Mouse (Mus musculus): ENCODE measurements around the gene Apold1. TPM values are rescaled to one million over a fixed set of nuclear protein-coding genes. Genes with fewer than 3 reads are reported as not detected.

Gene Apold1
- polyA plus RNA-seq, 1 experiment from 2014 or later, result 3.1 TPM

DNA sequence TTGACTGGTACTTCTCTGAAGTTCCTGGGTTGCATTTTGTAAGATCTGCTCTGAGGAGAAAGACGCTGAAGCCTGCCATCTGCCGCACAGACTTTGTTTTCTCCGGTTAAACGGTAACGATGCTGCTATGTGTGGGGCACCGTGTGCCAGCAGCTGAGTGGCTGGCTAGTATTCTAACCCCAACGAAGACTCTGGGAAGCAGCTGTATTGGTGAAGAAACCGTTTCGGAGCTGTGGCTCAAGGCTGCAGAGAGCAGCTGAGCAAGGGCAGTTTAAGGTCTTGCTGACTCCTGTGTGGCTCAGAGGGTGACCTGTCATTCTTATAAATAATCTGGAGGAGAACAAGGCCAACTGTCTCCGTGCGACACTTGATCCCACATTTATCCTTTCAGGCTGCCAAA, 27.5 kb upstream of the Apold1 start:
- Histone ChIP-seq H3K4me3 (no peak overlapping the region), H3K4me1 (no peaks in the 10 kb centered on the region), H3K36me3 (replicated peaks) (peaks cover 49% of the 10 kb centered on the region), H3K9me3 (no peaks in the 10 kb centered on the region), H3K27ac (no peak overlapping the region), H3K27me3 (ENCODE audit: poor library complexity, severe bottlenecking) (no peaks in the 10 kb centered on the region)
- no peak for DNase-seq (ENCODE audit: extremely low spot score, low spot score)
- WGBS, result 84% methylated on average over 11 of the region's 11 CpGs

DNA sequence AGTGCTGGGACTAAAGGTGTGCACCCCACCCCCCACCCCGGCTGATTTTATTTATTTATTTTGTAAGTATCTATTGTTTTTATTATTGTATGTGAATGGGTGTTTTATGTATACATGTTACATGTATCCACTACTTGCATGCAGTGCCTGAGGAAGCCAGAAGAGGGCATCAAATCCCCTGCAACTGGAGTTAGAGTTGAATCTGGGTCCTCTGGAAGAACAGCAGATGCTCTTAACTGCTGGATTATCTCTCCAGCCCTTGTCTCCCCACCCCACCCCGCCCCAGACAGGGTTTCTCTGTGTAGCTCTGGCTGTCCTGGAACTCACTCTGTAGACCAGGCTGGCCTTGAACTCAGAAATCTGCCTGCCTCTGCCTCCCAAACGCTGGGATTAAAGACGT, 25.1 kb upstream of the Apold1 start:
- H3K4me1 ChIP-seq, result peaks cover 21% of the 10 kb centered on the region
- no peak overlapping the region for H3K27ac ChIP-seq
- no peaks in the 10 kb centered on the region for H3K27me3 ChIP-seq (ENCODE audit: poor library complexity, severe bottlenecking)
- no peaks in the 10 kb centered on the region for H3K9me3 ChIP-seq
- H3K36me3 ChIP-seq (replicated peaks), result peaks cover 36% of the 10 kb centered on the region
- no peak overlapping the region for H3K4me3 ChIP-seq
- no peak for DNase-seq (ENCODE audit: extremely low spot score, low spot score)
- WGBS, result 91% methylated on average over 4 of the region's 4 CpGs

DNA sequence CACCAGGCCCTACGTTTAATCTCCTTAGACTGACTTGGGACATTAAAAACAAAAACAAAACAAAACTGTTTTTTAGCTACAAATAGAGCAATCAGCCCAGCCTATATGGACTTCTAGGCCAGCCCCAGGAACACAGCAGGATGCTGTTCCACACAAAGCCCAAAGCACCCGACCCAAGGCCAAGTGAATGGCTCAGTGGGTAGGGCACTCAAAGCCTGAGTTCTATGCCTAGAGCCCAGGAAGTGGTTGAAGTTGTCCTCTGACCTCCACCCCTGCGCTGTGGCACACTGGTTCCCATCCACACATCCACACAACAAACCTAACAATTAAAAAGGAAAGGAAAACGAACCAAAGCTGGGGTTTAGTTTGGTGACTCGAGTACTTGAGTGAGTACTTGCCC, 20.2 kb upstream of the Apold1 start:
- H3K4me1 ChIP-seq, result peaks cover 50% of the 10 kb centered on the region
- WGBS, result 40% methylated on average over 5 of the region's 5 CpGs
- no peaks in the 10 kb centered on the region for H3K9me3 ChIP-seq
- peaks cover 8% of the 10 kb centered on the region for H3K36me3 ChIP-seq (replicated peaks)
- H3K27ac ChIP-seq, result peak overlapping the region; percentile 80
- no peak for DNase-seq (ENCODE audit: extremely low spot score, low spot score)
- H3K4me3 ChIP-seq, result no peak overlapping the region
- no peaks in the 10 kb centered on the region for H3K27me3 ChIP-seq (ENCODE audit: poor library complexity, severe bottlenecking)

DNA sequence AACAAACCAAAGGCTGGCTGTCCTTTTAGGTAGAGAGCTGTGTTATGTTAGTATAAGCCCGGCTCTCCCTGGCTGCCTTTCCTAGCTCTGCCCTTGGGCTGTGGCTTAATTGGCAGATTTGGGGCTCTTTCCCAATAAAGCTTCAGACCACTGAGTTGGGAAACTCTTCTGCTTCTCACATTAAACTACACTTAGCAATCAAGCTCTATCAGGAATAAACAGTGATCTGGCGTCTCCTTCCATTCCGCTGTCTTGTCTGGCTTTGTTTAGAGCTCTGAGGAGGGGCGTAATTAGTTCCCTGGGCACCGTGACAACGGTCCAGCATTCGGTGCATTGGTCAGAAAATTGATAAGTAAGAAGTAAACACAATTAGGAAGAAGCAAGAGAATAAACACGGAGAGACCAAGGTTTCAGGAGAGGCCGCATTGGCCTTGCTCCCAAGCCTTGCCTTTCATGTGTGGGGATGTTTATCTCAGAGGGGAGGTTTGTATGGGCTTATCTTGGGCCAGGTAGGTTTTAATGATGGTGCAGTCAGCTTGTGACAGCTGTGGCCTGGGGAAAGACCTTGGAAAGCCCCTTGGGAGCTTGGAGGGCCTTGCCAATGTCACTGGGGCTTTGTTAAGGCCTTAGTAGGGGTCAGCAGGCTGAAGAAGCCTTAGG, 19.5 kb upstream of the Apold1 start:
- no peaks in the 10 kb centered on the region for H3K9me3 ChIP-seq
- WGBS, result 54% methylated on average over 9 of the region's 9 CpGs
- H3K4me3 ChIP-seq, result no peak overlapping the region
- peaks cover 50% of the 10 kb centered on the region for H3K4me1 ChIP-seq
- peak overlapping the region; percentile 80 for H3K27ac ChIP-seq
- H3K36me3 ChIP-seq (replicated peaks), result 0 out of 2 replicates have a peak, but pooled peaks cover 3% of the 10 kb centered on the region
- no peaks in the 10 kb centered on the region for H3K27me3 ChIP-seq (ENCODE audit: poor library complexity, severe bottlenecking)
- no peak for DNase-seq (ENCODE audit: extremely low spot score, low spot score)

DNA sequence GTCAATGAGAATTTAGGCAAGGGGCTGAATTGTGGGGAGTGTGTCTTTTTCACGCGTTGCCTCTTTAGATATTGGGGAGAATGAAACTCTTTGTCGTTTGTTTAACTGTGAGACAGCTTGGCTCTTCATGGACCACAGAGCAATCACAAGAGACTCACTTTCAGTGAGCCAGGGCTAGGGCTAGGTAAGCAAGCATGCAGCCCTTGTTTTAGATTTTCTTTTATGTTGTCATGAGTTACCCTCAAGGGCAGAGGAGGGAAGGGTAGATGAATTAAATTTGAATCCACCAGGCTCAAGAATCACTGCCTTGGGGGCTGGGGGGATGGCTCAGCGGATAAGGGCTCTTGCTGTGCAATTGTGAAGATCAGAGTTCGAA, 19.0 kb upstream of the Apold1 start:
- H3K36me3 ChIP-seq (replicated peaks), result 0 out of 2 replicates have a peak, but pooled peaks cover 3% of the 10 kb centered on the region
- no peak overlapping the region for H3K4me3 ChIP-seq
- WGBS, result 35% methylated on average over 5 of the region's 5 CpGs
- no peaks in the 10 kb centered on the region for H3K27me3 ChIP-seq (ENCODE audit: poor library complexity, severe bottlenecking)
- no peak for DNase-seq (ENCODE audit: extremely low spot score, low spot score)
- no peaks in the 10 kb centered on the region for H3K9me3 ChIP-seq
- peak overlapping the region; percentile 80 for H3K27ac ChIP-seq
- peaks cover 50% of the 10 kb centered on the region for H3K4me1 ChIP-seq

DNA sequence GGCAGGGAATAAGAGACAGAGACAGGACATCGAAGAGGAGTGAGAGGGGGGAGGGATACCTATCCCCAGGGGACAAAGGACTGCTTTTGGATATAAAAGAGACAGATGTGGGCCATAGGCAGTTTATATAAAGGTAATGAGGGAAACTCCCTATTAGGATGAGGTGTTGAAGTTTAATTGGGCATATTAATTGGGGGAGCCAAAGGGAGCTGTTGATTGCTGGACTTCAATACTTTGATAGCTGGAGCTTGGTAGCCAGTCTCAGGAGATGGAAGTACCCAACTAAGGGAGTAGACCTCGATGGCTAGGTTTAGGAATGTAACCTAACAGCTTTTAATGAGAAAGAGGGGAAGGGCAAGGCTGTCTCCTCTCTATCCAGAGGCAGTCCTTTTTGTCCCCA, 17.6 kb upstream of the Apold1 start:
- Histone ChIP-seq H3K9me3 (no peaks in the 10 kb centered on the region), H3K27me3 (ENCODE audit: poor library complexity, severe bottlenecking) (no peaks in the 10 kb centered on the region), H3K36me3 (replicated peaks) (no peaks in the 10 kb centered on the region), H3K4me3 (no peak overlapping the region), H3K4me1 (peaks cover 50% of the 10 kb centered on the region), H3K27ac (peak overlapping the region; percentile 80; the same call in 1 of the 2 replicates)
- WGBS, result 76% methylated on average over 2 of the region's 2 CpGs
- DNase-seq (ENCODE audit: extremely low spot score, low spot score), result no peak

DNA sequence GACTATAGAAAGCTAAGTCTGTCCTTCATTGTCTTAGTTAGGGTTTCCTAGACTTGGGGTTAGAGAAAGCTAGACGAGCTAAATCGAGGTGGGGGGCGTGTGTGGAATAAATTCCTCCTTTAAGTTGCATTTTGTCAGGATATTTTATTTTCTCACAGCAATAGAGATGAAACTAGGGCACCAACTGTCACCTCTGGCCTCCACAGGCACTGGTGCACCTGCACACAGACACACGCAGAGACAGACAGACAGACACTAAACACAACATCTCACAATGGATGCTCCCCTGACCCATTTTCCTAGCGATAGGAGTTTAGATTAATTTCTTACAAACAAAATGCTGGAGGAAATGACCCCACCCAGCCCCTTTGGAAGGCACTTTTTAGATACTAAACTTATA, 14.8 kb upstream of the Apold1 start:
- DNase-seq (ENCODE audit: extremely low spot score, low spot score), result no peak
- no peaks in the 10 kb centered on the region for H3K36me3 ChIP-seq (replicated peaks)
- 85% methylated on average over 5 of the region's 5 CpGs for WGBS
- H3K27me3 ChIP-seq (ENCODE audit: poor library complexity, severe bottlenecking), result no peaks in the 10 kb centered on the region
- H3K4me3 ChIP-seq, result no peak overlapping the region
- 0 out of 2 replicates have a peak, but pooled peaks cover 3% of the 10 kb centered on the region for H3K9me3 ChIP-seq
- H3K27ac ChIP-seq, result no peak overlapping the region
- H3K4me1 ChIP-seq, result peaks cover 27% of the 10 kb centered on the region

DNA sequence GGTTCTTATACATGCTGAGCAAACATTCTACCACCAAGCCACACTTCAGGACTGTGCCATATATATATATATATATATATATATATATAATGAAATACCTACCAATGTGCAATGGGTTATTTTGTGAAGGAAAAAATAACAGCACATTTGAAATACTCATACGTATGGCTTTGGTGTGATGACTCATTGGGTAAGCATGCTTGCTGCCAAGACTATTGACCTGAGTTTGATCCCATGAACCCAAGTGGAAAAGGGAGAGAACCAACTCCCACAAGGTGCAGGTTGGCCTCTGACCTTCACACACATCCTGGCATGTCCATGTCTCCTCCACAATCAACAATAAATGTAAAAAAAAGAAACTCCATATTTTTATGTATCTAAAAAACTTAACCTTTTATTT, 13.2 kb upstream of the Apold1 start:
- DNase-seq (ENCODE audit: extremely low spot score, low spot score), result no peak
- H3K4me3 ChIP-seq, result no peak overlapping the region
- H3K4me1 ChIP-seq, result peaks cover 13% of the 10 kb centered on the region
- H3K36me3 ChIP-seq (replicated peaks), result no peaks in the 10 kb centered on the region
- no peak overlapping the region for H3K27ac ChIP-seq
- H3K27me3 ChIP-seq (ENCODE audit: poor library complexity, severe bottlenecking), result no peaks in the 10 kb centered on the region
- H3K9me3 ChIP-seq, result 0 out of 2 replicates have a peak, but pooled peaks cover 3% of the 10 kb centered on the region
- WGBS, result 90% methylated on average over 1 of the region's 1 CpGs

DNA sequence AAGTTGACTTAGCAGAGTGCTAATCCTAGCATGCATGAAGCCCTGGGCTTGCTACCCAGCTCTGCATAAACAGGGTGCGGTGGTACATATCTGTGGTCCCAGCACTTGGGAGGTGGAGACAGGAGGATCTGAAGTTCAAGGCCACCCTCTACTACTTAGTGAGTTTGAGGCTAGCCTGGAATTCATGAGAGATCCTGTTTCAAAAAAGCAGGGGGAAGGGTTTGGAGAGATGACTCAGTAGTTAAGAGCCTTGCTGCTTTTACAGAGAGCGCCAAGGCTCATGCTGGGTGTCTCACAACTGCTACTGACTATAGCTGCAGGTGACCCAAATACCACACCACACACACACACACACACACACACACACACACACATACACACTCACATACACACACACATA, 12.0 kb upstream of the Apold1 start:
- Histone ChIP-seq H3K4me3 (no peak overlapping the region), H3K36me3 (replicated peaks) (no peaks in the 10 kb centered on the region), H3K27me3 (ENCODE audit: poor library complexity, severe bottlenecking) (no peaks in the 10 kb centered on the region), H3K4me1 (peaks cover 3% of the 10 kb centered on the region; the same call in 1 of the 2 replicates), H3K9me3 (0 out of 2 replicates have a peak, but pooled peaks cover 3% of the 10 kb centered on the region), H3K27ac (no peak overlapping the region)
- DNase-seq (ENCODE audit: extremely low spot score, low spot score), result no peak
- 93% methylated on average over 2 of the region's 2 CpGs for WGBS

DNA sequence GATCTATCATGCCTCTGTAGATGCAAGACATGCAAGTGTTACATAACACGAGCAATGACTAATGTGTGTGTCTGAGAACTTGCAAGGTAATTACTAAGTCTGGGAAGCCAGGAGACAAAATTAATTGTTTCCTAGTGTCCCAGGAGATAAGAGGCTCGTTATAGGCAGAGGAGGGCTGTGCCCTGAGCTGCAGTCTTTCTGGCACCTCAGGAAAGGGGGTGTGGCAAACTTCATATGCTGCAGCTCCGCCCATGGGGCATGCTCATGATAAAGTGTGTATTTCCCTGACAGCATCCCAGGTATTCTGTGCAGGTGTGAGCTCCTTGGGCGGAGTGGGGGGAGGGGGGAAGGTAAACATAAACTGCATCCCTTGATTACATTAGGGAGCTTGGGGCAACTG, 9.4 kb upstream of the Apold1 start:
- no peak overlapping the region for H3K4me3 ChIP-seq
- H3K36me3 ChIP-seq (replicated peaks), result no peaks in the 10 kb centered on the region
- WGBS, result 72% methylated on average over 4 of the region's 4 CpGs
- no peak for DNase-seq (ENCODE audit: extremely low spot score, low spot score)
- peaks cover 10% of the 10 kb centered on the region; the same call in 1 of the 2 replicates for H3K4me1 ChIP-seq
- H3K27me3 ChIP-seq (ENCODE audit: poor library complexity, severe bottlenecking), result no peaks in the 10 kb centered on the region
- no peak overlapping the region for H3K27ac ChIP-seq
- 0 out of 2 replicates have a peak, but pooled peaks cover 3% of the 10 kb centered on the region for H3K9me3 ChIP-seq

DNA sequence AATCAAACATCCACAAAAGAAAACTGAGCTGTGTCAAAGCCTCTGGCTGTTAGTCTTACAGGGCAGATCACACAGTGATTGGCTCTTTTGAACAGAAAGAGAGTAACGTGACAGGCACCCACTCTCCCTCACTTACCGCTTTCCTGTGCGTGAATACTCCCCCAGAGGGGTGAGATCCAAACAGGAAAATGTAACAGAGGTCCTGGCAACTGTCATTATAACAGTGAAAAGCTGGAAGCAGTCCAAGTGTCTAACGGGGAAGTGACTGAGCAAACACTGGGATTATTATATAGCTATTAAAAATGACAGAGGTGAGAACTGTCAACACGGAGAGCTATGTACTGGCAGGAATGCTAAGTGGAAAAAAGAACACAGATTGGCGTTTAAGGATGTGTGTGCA, 4.9 kb upstream of the Apold1 start:
- Histone ChIP-seq H3K27me3 (ENCODE audit: poor library complexity, severe bottlenecking) (peaks cover 11% of the 10 kb centered on the region), H3K9me3 (no peaks in the 10 kb centered on the region), H3K36me3 (replicated peaks) (no peaks in the 10 kb centered on the region), H3K4me1 (peaks cover 20% of the 10 kb centered on the region), H3K27ac (no peak overlapping the region), H3K4me3 (no peak overlapping the region)
- WGBS, result 74% methylated on average over 6 of the region's 6 CpGs
- DNase-seq (ENCODE audit: extremely low spot score, low spot score), result no peak

DNA sequence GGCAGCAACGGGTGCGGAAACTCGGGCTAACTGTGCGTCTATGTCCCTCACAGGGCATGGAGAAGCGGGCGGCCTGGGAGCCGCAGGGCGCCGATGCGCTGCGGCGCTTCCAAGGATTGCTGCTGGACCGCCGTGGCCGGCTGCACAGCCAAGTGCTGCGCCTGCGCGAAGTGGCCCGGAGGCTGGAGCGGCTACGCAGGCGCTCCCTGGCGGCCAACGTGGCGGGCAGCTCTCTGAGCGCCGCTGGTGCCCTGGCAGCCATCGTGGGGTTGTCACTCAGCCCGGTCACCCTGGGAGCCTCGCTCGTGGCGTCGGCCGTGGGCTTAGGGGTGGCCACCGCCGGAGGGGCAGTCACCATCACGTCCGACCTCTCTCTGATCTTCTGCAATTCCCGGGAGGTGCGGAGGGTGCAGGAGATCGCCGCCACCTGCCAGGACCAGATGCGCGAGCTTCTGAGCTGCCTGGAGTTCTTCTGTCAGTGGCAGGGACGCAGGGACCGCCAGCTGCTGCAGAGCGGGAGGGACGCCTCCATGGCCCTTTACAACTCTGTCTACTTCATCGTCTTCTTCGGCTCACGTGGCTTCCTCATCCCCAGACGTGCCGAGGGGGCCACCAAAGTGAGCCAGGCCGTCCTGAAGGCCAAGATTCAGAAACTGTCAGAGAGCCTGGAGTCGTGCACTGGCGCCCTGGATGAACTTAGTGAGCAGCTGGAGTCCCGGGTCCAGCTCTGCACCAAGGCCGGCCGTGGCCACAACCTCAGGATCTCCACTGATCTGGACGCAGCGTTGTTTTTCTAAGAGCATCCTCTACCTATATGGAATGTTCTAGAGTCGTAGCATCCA, 2.2 kb downstream of the Apold1 start:
- 2% methylated on average over 62 of the region's 62 CpGs for WGBS
- no peaks in the 10 kb centered on the region for H3K36me3 ChIP-seq (replicated peaks)
- no peaks in the 10 kb centered on the region for H3K9me3 ChIP-seq
- DNase-seq (ENCODE audit: extremely low spot score, low spot score), result peak; percentile 87
- peaks cover 37% of the 10 kb centered on the region for H3K4me1 ChIP-seq
- peak overlapping the region; percentile 60 for H3K4me3 ChIP-seq
- H3K27me3 ChIP-seq (ENCODE audit: poor library complexity, severe bottlenecking), result peaks cover 37% of the 10 kb centered on the region
- H3K27ac ChIP-seq, result peak overlapping the region; percentile 86

DNA sequence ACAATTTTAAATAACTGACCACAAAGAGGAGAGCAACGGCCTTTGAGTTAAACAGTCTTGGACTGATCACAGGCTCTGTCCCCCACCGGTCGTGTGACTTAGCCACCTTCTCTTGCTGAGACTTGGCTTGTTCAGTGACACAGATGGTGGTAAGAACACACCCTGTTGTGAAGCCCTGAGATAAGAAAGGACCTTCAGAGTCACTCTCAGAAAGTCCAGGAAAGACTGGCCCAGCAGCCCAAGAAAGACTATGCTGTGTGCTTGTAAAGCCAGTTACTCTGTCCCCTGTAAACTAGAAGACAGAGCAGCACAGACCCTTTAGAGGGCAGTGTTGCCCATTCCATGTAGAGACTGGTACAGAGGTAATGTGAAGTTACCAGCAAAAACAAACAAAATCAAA, 3.2 kb downstream of the Apold1 start:
- DNase-seq (ENCODE audit: extremely low spot score, low spot score), result no peak
- H3K4me3 ChIP-seq, result no peak overlapping the region
- H3K4me1 ChIP-seq, result peaks cover 37% of the 10 kb centered on the region
- H3K27me3 ChIP-seq (ENCODE audit: poor library complexity, severe bottlenecking), result peaks cover 37% of the 10 kb centered on the region
- H3K27ac ChIP-seq, result 0 out of 2 replicates have a peak overlapping the region, but pooled peaks have one; percentile 86
- WGBS, result 64% methylated on average over 3 of the region's 3 CpGs
- H3K36me3 ChIP-seq (replicated peaks), result no peaks in the 10 kb centered on the region
- H3K9me3 ChIP-seq, result no peaks in the 10 kb centered on the region
